Mouse (Mus musculus): ENCODE measurements around the gene Rd3.
A peak's percentile ranks its signal among the peaks of the same experiment; 100 is the strongest.

The Rd3 gene

DNA sequence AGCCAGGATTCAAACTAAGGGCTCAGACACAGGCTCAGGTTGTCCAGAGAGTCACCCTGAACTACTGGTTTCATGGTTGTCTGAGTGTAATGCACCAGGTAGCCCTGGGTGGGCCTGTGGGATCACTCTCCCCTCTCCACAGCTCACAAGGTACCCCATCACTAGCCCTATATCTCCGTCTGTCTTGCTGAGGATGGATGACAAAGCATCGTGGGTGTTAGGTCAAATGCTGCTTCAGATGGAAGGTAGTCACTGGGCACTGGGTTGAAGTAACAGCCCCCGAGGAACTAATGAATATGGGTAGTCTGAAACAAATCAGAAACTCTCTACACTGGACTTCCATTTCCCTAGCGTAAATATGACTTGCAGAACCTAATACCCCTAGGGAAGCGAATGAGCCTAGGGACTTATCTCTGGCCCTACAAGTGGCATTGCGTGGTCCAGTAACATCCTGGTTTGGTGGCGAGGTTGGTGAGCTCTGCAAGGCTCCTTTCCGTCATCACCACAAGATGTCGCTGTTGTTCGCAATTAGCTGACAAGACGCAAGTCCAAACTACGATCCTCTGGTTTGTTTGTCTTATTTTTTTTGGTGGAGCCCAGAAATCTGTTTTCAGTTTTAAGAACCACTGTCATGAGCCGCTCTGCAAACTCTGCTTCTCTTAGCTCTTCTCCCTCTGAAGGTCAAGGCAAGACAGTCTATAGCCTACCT is 12.2 kb upstream of the Rd3 start:
- DNase-seq, result peak; percentile 72 to 78

DNA sequence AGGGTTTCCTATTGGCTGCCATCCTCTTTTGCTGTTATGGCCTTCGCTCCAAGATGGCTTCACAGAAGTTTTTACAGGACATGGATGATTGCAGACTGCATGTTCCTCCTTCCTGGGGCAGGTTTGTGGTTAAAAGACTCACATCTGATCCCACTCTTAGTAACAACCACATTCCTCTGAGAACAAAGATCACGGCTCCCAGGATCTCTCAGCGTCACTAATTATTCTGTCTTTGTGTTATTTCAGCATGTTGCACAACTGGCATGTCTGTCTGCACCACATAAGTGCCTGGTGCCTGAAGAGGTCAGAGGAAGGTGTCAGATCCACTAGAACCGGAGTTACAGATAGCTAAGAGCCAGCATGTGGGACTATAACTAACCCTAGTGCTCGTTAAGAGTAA is 7.2 kb upstream of the Rd3 start:
- DNase-seq, result no peak

DNA sequence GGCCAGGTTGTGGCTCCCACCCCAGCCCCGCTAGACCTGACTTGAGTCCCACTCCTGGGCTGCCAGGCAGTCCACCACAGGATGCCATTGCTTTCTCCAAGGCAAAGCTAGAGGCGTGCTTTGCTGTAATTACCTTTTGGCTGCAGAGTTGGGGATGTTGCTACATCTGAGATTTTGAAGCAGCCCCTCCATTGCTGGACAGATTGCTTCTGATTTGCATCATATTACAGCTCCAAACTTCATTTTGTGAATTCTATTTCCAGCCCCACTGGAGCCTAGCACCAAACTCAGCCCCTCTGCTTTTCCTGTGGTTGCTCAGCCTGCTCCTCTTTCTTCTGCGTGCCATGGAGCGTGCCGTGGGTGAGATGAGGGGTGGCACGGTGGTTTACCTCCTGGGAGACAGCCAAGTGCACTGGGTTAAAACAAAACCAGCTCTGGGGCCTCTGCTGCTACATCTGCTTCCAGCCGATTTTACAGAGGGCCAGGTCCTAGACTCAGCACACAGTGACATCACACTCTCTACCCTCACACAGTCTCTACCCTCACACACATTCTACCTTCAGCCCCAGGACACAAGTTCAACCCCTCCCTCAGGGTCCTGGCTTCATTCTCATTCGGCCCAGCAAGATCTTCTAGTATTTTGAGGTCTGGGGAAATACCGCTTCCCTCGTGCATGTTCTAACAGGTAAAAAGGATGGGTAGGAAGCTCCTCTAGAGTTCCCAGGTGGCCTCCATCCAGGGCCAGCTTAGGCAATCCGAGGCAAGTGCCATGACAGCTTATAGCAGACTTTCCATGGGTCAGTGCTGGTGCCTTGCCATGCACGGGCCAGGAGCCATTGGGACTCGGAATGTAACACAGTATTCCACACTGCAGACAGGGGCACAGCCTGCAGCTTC is 2.4 kb upstream of the Rd3 start:
- no peak for DNase-seq

DNA sequence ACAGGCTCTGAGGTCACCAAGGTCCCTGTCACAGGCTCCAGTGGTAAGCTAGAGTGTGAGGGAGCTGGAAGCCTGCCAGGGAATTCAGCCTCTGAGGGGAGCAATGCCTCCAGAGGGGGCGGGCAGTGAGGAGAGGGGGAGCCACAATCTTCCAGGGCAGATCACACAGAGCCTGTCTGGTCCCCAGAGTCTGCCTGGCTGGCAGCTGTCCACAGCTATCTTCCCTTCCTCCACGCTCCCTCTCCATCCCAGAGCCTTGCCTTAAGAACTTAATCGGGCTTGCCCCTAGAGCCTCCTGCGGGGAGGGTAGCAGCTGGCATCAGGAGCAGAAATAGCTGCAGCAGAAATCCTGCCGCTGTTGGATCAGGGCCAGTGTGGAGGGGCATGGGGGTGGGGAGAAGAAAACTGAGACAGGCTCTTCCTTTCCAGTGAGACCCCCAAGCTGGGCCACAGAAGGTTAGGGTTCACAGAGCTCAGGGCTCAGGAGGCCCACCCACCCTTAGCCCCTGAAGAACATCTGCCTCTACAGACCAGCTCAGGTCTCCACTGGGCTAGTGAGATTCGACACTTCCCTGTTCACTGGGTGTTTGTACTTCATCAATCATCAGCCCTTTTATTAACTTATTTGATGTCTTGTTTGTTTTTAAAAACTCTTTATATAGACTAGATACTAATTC is 4.4 kb downstream of the Rd3 start:
- DNase-seq, result peak in 1 of 2 experiments; percentile 8

DNA sequence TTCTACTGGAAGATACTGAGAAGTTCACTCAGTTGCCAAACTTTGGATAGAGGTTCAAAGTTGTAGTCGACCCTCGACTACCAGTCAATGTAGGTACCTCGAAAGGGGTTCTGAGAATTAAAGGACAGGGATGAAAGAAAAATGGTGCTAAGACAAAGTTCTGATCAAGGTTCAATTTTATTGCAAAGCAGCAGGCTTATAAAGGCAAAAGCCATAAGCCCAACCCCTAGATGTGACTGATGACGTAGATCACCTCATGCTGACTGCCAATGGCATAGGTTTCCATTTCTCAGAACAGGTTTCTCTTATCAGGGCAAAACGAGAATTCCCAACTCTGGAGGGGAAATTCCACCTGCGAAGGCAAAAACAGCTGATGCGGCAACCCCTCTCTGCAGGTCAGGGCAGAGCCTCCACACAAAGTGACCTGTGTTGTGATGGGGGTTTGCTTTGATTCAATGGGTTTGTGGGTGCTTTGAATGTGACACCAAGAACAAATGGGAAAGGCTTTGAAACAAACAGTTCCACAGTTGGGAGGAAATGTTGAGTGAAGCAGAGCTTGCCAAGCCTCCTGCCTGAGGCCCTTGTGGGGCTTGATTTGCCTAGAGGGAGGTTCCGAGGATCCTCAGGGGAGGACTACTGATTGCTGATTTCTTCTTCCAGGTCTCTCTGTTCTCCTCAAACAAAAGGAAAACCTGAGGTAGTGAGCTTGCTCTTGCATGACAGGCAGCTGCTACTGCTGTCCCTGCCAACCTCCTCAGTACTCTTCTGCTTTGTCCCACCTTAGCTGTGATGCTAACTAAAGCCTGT is 9.7 kb downstream of the Rd3 start:
- no peak for DNase-seq

DNA sequence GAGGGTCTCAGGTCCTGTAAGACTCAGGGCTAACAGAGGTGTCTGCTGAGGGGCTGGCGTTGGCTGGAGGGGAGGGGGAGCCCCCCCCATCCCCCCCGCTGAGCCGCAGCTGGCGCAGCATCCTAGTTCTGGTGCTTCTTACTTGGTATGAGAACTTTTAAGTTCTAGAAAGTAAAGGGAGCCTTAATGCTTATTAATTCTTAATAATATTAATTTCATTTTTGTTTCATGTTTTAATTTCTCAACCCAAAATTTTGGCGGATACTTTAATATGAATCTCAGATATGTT is 10.3 kb downstream of the Rd3 start:
- no peak for DNase-seq

DNA sequence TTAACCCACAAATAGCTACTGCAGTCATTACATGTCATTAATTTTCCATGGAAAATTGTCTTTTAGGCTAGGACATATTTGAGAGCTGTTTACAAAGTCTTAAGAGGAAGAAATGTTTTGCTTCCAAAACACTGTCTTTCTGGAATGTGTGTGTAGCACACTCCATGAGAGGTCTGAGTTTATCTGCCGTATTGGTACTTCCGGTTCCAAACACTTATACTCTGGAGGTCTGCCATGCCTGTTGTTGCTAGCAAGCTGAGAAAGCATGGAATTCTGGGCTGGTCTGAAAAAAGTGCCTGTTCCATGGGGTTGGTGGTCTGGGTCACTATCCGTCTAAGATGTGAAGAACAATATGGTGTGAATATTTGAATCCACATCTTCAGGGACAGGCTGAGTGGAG is 11.5 kb downstream of the Rd3 start:
- DNase-seq, result no peak

DNA sequence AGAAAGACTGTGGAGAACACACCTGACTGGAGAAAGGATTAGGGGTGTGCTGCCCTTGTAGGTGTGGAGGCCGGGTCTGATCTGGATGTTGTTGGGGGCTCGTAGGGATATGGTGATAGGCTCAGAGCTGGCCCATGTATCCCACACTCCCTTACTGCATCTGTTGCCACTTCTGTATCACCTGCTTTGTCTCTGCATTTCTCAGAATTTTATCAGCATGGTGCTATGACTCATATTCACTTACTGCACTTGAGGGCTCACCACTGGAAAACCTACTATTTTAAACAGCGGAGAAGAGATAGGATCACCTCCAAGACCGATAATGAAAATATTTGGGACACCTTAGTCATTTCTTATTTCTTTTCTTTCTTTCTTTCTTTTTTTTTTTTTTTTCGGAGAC is 11.9 kb downstream of the Rd3 start:
- no peak for DNase-seq

DNA sequence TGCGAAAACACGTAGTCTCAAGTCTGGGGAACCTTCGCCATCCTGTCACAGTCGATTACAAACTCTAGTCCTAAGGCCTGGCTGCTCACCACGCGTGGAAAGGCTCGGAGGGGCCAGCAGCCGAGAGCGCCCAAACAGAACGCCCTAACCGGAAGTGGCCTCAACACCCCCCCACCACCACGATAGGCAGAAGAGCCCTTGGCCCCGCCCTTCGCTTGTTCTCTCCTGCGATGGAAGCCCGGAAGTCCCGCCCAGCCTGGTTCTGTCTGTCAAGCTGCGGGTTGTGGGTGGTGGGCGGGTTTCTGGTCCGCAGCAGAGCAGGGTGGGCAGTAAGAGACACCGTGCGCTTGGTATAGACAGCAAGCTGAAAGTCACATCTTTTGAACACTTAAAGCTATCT is 12.8 kb downstream of the Rd3 start:
- DNase-seq, result peak; percentile 95 to 98

DNA sequence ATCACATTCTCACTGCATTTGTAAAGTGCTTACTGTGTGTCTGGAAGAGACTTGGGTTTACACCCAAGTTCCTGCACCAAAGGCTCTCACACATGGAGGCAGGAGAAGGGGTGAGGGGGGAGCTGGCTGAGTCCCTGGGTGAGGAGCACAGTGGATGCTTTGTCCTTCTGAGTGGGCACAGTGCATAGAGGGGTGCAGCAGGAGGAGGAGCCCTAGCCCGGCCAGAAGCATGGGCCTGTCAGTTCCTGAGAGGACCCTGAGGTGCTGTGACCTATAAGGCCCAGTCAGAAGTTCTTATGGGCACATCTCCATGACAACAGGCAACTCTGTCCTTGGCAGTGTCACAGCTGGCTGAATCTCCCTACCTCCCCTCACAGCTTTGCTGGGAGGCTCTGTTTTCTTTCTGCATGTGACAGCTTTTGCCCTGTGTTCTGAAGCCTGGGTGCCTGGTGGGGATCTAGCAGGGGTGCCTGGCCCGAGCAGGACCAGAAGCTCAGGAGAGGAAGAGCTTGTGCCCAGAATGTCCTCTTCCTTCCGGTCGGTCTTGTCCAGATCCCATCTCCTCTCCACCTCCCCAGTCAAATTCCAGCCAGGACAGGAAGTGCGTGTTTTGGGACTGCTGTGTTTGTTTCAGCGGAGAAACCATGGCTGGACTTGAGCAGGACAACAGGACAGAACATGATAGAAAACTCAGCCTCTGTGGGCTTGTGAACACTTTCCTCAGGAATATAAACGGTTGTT is 15.0 kb downstream of the Rd3 start:
- no peak for DNase-seq

DNA sequence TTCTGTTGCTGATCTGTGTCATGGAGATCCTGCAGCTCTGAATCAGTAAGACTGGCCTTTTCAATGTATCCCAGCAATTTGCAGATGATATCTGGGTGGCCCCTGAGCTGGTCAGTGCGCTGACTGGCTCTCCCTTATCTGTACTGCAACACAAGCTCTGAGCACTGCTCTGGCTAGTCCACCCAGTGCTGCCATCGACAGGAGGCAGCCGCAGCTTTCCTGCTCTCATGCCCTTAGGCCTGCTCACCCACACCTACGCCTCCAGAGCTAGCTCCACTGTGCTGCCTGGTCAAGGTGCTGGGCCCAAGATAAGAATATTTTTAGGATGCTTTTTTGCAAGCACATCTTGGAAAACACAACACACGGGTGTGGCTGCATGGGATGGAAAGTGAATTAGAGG is 17.3 kb downstream of the Rd3 start:
- DNase-seq, result no peak

DNA sequence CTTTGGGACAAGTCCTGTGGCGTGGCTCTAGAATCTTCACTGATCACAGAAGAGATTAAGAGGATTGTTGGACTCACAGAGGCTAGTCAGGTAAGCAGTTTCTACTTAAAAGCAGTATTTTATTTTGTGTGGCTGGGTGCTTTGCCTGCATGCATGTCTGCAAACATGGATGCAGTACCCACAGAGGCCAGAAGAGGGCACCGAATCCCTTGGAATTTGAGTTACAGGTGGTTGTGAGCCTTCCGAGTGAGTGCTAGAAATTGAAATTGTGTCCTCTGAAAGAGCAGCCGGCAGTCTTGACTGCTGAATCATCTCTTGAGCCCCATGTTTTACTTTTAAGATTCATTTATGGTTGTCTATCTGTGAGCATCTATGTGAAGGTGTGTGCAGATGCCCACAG is 18.3 kb downstream of the Rd3 start:
- DNase-seq, result peak; percentile 16 to 30

DNA sequence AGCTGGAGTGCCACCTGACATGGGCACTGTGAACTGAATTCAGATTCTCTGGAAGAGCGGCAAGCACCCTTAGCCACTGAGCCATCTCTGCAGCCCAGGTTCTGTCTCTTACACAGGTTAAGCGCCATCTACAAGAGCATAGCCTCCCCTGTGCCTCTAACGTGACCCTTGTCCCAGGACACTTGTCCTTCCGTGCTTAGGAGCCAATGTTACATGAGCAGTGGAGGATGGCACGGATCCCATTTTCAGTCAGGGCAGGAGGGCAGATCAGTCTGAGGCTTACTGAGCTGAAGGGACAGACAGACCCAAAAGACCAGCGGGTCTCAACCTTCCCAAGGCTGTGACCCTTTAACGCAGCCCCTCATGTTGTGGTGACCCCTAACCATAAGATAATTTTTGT is 18.7 kb downstream of the Rd3 start:
- DNase-seq, result no peak

DNA sequence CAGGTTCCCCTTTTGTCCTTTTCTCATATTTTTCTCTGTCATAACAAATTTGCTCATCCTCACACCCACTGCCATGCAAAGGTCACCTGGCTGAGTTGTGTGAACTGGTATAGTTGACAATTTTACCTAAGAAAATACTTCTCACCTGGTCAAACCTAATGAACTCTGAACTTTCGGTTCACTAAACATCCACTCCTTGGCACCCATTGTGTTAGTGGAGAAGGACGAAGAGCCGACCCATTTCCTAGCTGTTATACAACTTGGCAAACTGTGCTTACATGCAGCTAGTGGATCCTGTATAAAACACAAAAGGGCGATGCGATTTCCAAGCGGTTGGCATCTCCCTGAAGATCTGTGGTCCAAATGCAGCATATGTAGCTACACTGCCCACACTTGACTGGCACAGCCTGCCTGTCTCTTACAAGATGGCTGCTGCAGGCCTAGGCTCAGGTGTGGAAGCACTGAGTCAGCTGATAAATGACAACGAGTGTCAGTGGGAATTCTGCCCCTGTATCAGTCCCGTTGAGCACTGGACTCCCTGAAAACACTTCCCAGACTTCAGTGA is 19.5 kb downstream of the Rd3 start:
- DNase-seq, result no peak

DNA sequence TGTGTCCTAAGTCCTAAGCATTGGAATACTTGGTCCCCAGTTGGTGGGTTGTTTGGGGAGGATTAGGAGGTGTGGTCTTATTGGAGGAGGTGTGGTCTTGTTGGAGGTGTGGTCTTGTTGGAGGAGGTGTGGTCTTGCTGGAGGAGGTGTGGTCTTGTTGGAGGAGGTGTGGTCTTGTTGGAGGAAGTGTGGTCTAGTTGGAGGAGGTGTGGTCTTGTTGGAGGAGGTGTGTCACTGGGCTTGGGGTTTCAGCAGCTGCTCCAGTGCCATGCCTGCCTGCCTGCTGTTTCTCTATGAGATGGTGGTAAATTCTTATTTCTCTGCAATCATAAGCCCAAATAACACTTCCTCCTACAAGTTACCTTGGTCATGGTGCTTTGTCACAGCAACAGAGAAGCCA is 21.9 kb downstream of the Rd3 start:
- DNase-seq, result no peak

Measured in cerebellum, adult 18-20 months (tissue).